Mouse (Mus musculus) heart, embryonic 16.5 days (tissue): ENCODE measurements at regions not wholly inside any gene's neighbourhood (a gene's known extent, or its start where the extent isn't known, plus 50 kb on each side); places are given as distances from the start of the nearest gene placed in this dataset.

Experiments
- ATAC-seq: fragments of 200-750 bp; cut with Nextera tagmentation; replicated peaks from 2 replicates; pipeline ENCODE4 v1.8.0; 2017; ENCODE audit warnings: moderate number of reproducible peaks; ENCODE audit not compliant: insufficient read depth, low FRiP score; ENCODE audit errors: extremely low read depth
- H3K27ac ChIP-seq: fragments of 300-500 bp; sonication (generic); 2 replicates; pipeline ENCODE4 v1.5.1; 2014; ENCODE audit warnings: mild to moderate bottlenecking, low read length, control low read depth, moderate library complexity
- H3K27me3 ChIP-seq: fragments of 300-500 bp; sonication (generic); 2 replicates; pipeline ENCODE4 v1.6.1; 2014; ENCODE audit warnings: low read length, mixed read lengths; ENCODE audit not compliant: control insufficient read depth, insufficient read depth
- H3K36me3 ChIP-seq: fragments of 300-500 bp; sonication (generic); 2 replicates; pipeline ENCODE4 v1.6.1; 2014; ENCODE audit not compliant: control insufficient read depth, insufficient read depth
- H3K4me1 ChIP-seq: fragments of 300-500 bp; sonication (generic); 2 replicates; pipeline ENCODE4 v1.6.1; 2014; ENCODE audit warnings: low read length, mixed read lengths; ENCODE audit not compliant: control insufficient read depth, insufficient read depth
- H3K4me2 ChIP-seq: fragments of 300-500 bp; sonication (generic); 2 replicates; pipeline ENCODE4 v1.6.1; 2014; ENCODE audit warnings: low read depth, mild to moderate bottlenecking, control low read depth, low read length
- H3K4me3 ChIP-seq: fragments of 300-500 bp; sonication (generic); 2 replicates; pipeline ENCODE4 v1.5.1; 2014; ENCODE audit warnings: mild to moderate bottlenecking, control low read depth, low read length
- H3K9ac ChIP-seq: fragments of 300-500 bp; sonication (generic); 2 replicates; pipeline ENCODE4 v1.6.1; 2014; ENCODE audit warnings: low read length, control low read depth
- H3K9me3 ChIP-seq: fragments of 300-500 bp; sonication (generic); replicated peaks from 2 replicates; pipeline ENCODE4 v1.6.1; 2016; ENCODE audit warnings: low read length; ENCODE audit not compliant: control insufficient read depth
- WGBS: fragments of 180-500 bp; shearing (Covaris S2); extraction: QIAGEN DNeasy Blood & Tissue Kit; methylation state at CpG from one replicate; pipeline ENCODE4 v1.1.7; 2014; 5-methylcytosine and 5-hydroxymethylcytosine counted together

- ATAC-seq, result no peak
- WGBS, result 68% methylated on average over 3 of the region's 3 CpGs
- no peak overlapping the region for H3K9ac ChIP-seq
These were observed 274.7 kb upstream of the Ddx18 start for GRCm38 (mm10) chr1:121842381-121843075.

GRCm38 (mm10) chr1:121833559-121833958 is 265.8 kb upstream of the Ddx18 start:
- H3K36me3 ChIP-seq, result no peaks in the 10 kb centered on the region
- ATAC-seq, result no peak
- no peaks in the 10 kb centered on the region for H3K9me3 ChIP-seq
- H3K9ac ChIP-seq, result no peak overlapping the region
- 25% methylated on average over 2 of the region's 2 CpGs for WGBS
- no peak overlapping the region for H3K4me2 ChIP-seq
- no peaks in the 10 kb centered on the region for H3K27me3 ChIP-seq
- H3K4me1 ChIP-seq, result no peaks in the 10 kb centered on the region
- H3K27ac ChIP-seq, result no peak overlapping the region
- H3K4me3 ChIP-seq, result no peak overlapping the region

More at GRCm38 (mm10) chr1:121842381-121843075, 274.7 kb upstream of the Ddx18 start:
- Histone ChIP-seq H3K36me3 (no peaks in the 10 kb centered on the region), H3K27me3 (no peaks in the 10 kb centered on the region), H3K4me1 (no peaks in the 10 kb centered on the region), H3K4me2 (no peak overlapping the region), H3K4me3 (no peak overlapping the region), H3K27ac (no peak overlapping the region), H3K9me3 (no peaks in the 10 kb centered on the region)

GRCm38 (mm10) chr1:121830242-121830641 is 262.5 kb upstream of the Ddx18 start:
- H3K4me2 ChIP-seq, result no peak overlapping the region
- H3K27me3 ChIP-seq, result no peaks in the 10 kb centered on the region
- H3K4me1 ChIP-seq, result no peaks in the 10 kb centered on the region
- ATAC-seq, result no peak
- H3K4me3 ChIP-seq, result no peak overlapping the region
- H3K9me3 ChIP-seq, result no peaks in the 10 kb centered on the region
- no peak overlapping the region for H3K27ac ChIP-seq
- WGBS, result 45% methylated on average over 2 of the region's 2 CpGs
- H3K36me3 ChIP-seq, result no peaks in the 10 kb centered on the region
- H3K9ac ChIP-seq, result no peak overlapping the region

- Histone ChIP-seq H3K4me3 (no peak overlapping the region), H3K4me1 (no peaks in the 10 kb centered on the region), H3K36me3 (no peaks in the 10 kb centered on the region), H3K27me3 (no peaks in the 10 kb centered on the region), H3K9ac (no peak overlapping the region), H3K4me2 (no peak overlapping the region), H3K9me3 (no peaks in the 10 kb centered on the region; the same call in 1 of the 2 replicates), H3K27ac (no peak overlapping the region)
- WGBS, result 77% methylated on average over 4 of the region's 4 CpGs
- no peak for ATAC-seq
These were observed 255.2 kb upstream of the Ddx18 start for GRCm38 (mm10) chr1:121822950-121823349.

- Histone ChIP-seq H3K36me3 (no peaks in the 10 kb centered on the region), H3K4me3 (no peak overlapping the region), H3K4me1 (no peaks in the 10 kb centered on the region), H3K27ac (no peak overlapping the region), H3K27me3 (no peaks in the 10 kb centered on the region), H3K9ac (no peak overlapping the region), H3K9me3 (peaks cover 3% of the 10 kb centered on the region), H3K4me2 (no peak overlapping the region)
- 56% methylated on average over 2 of the region's 2 CpGs for WGBS
- ATAC-seq, result no peak
These were observed 235.5 kb upstream of the Ddx18 start for GRCm38 (mm10) chr1:121803338-121803737.

GRCm38 (mm10) chr1:121802476-121802875 is 234.7 kb upstream of the Ddx18 start:
- H3K9ac ChIP-seq, result no peak overlapping the region
- ATAC-seq, result no peak
- no peaks in the 10 kb centered on the region for H3K27me3 ChIP-seq
- 83% methylated on average over 4 of the region's 4 CpGs for WGBS
- no peak overlapping the region for H3K27ac ChIP-seq
- H3K4me2 ChIP-seq, result no peak overlapping the region
- no peaks in the 10 kb centered on the region for H3K36me3 ChIP-seq
- H3K4me3 ChIP-seq, result no peak overlapping the region
- H3K4me1 ChIP-seq, result no peaks in the 10 kb centered on the region
- H3K9me3 ChIP-seq, result peaks cover 3% of the 10 kb centered on the region

- Histone ChIP-seq H3K9me3 (peaks cover 8% of the 10 kb centered on the region), H3K27ac (no peak overlapping the region), H3K9ac (no peak overlapping the region), H3K4me1 (no peaks in the 10 kb centered on the region), H3K4me3 (no peak overlapping the region), H3K36me3 (no peaks in the 10 kb centered on the region), H3K4me2 (no peak overlapping the region), H3K27me3 (no peaks in the 10 kb centered on the region)
- 87% methylated on average over 12 of the region's 12 CpGs for WGBS
- no peak for ATAC-seq
These were observed 230.7 kb upstream of the Ddx18 start for GRCm38 (mm10) chr1:121798502-121798901.

GRCm38 (mm10) chr1:121795024-121795786 is 227.4 kb upstream of the Ddx18 start:
- no peak for ATAC-seq
- Histone ChIP-seq H3K27ac (no peak overlapping the region), H3K27me3 (no peaks in the 10 kb centered on the region), H3K36me3 (no peaks in the 10 kb centered on the region), H3K4me3 (no peak overlapping the region), H3K9ac (no peak overlapping the region), H3K9me3 (peaks cover 5% of the 10 kb centered on the region), H3K4me1 (no peaks in the 10 kb centered on the region), H3K4me2 (no peak overlapping the region)
- WGBS, result 67% methylated on average over 11 of the region's 11 CpGs

- Histone ChIP-seq H3K9me3 (no peaks in the 10 kb centered on the region), H3K4me1 (no peaks in the 10 kb centered on the region), H3K27me3 (no peaks in the 10 kb centered on the region), H3K9ac (no peak overlapping the region), H3K27ac (no peak overlapping the region), H3K36me3 (no peaks in the 10 kb centered on the region), H3K4me3 (no peak overlapping the region), H3K4me2 (no peak overlapping the region)
- ATAC-seq, result no peak
- 48% methylated on average over 3 of the region's 3 CpGs for WGBS
These were observed 217.8 kb upstream of the Ddx18 start for GRCm38 (mm10) chr1:121785631-121786030.
